Mouse (Mus musculus) heart, adult 2 months (tissue): ENCODE results near the gene Pus10.

Experiments used
- CTCF ChIP-seq: fragments of 200-600 bp; IDR thresholded peaks from 2 replicates; pipeline ENCODE4 v1.8.1; 2022; ENCODE audit warnings: antibody characterized with exemption, mild to moderate bottlenecking, moderate library complexity
- POLR2A ChIP-seq: fragments of 200-500 bp; IDR thresholded peaks from 2 replicates; pipeline ENCODE4 v1.6.1; 2011; ENCODE audit warnings: mild to moderate bottlenecking, low read depth, low read length, control low read depth; ENCODE audit not compliant: insufficient read depth

GRCm38 (mm10) chr11:23732840-23733239, 67.4 kb downstream of the Pus10 start:
- no peak for TF ChIP-seq POLR2A
- no peak for TF ChIP-seq CTCF
